Mouse (Mus musculus): ENCODE measurements at regions not wholly inside any gene's neighbourhood (a gene's known extent, or its start where the extent isn't known, plus 50 kb on each side); places are given as distances from the start of the nearest gene placed in this dataset.
A peak's percentile ranks its signal among the peaks of the same experiment; 100 is the strongest.

DNA sequence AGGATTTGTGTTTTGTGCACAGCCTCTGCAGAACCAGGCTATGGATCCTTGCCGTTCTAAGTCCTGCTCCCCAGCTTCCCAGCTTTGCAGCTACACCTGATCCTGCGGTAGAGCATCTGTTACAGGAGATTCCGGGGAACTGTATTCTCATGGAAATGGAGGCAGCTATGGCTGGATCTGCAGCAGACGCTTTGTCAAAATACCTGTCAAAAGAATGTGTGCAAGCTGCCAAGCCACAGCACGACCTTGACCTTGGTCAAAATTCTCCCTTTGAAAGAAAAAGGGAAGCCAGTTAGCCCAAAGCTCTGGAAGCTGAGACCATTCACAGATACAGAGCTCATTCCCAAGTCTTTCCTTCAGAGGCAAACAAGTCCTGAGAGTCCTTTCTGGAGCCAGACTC lies 255.3 kb downstream of the Med13l start:
- DNase-seq (ENCODE audit: low spot score in 2 of 2), result no peak

DNA sequence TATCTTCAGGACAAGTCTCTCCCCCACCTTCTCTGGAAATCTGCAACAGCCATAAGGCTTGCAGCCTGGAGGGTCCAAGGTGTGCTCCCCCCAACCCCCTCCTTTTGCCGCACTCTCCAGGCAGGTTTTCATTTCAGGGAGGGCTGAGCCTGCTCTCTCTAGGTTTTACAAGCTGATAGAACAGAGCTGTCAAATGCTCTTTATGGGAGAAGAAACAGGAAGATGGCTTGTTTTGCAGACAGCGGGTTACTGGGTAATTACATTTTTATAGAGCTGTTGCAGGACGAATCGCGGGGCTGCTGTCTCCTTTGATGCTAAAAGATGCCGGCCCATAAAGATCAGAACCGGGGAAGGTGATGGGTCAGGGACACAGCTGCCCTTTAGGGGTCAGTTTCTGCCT lies 257.8 kb downstream of the Med13l start:
- DNase-seq (ENCODE audit: low spot score in 2 of 2), result no peak

DNA sequence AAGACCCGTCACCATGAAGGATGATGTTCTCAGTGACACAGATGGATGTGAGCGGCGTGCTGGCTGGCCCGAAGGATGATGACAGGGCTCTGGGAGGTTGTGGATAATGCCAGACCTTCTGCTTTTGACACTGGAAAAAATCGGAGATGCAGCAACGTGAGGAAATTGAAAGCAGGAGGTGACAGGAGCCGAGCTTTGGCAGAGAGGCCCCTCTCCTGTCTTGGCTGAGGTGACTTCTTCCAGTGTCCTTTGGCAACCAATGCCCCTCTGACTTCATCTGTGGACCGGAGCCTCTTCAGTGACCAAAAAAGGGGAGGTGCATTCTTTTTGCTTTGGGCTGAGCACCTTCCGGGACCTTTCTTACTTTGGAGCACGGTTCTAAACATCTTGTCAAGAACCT lies 264.3 kb downstream of the Med13l start:
- DNase-seq (ENCODE audit: low spot score in 2 of 2), result no peak

DNA sequence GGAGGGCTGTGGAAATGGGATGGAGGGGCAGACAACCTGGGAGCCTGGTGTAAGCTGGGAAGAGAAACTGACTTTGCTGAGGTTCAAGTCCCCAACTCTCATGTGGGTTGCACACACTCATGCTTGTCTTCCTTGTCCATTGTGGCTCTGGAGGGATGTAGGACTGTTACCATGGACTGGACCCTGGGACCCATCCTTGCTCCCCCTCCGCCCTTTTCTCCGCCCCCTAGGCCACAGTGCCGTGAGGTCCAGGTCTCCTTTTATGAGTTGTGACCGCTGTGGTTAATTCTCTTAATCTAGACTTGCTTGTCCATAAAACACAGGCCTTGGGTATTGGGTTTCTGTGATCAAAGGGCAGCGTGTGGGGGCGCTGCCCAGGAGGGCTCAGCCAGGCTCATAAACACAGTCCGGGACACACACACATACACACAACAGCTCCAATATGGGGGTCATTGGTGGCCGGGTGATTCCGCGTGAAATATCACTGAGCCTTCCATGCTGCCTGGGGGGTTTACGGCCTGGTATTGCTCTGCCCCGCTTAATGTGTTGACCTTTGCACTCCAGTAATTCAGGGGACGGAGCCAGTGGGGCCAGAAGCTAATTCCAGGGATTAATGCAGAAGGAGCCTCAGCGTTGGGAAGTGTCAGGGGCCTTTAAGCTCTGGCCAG lies 268.7 kb downstream of the Med13l start:
- DNase-seq (ENCODE audit: low spot score in 2 of 2), result no peak

DNA sequence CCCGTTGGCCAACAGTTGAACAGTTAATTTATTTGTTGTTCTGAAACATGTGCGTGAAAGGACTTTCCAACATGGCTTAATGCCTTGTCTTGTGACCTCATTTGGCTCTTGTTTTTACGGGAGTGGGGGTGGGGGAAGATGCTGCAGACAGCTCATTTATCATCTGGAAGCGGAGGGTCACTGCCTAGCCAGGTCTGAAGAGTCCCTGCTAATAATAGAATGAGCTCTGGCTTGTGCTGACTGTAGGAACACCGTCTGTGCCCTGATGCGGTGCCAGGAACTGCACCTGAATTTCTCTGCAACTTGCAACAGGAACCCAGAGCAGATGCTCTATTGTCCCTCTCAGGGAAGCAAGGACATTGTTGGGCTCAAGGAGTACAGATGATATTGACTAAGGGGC lies 272.2 kb downstream of the Med13l start:
- DNase-seq (ENCODE audit: low spot score in 2 of 2), result no peak

DNA sequence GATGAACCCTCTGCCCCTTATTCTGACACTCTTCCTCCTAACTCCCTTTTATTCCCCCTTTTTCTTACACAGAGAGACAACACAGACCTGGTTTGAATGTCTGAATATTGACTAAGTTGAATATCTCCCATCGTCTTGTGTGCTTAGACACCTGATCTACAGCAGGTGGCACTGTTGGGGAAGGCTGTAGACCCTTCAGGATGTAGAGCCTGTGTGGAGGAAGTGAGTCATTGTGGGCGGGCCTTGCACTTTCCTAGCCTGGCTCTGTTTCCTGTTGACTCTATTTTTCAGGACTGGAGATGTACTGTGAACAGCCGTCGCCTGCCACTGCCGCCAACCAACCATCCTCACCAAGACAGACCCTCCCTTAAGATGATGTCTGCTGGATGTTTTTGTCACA lies 273.6 kb downstream of the Med13l start:
- no peak for DNase-seq (ENCODE audit: low spot score in 2 of 2)

DNA sequence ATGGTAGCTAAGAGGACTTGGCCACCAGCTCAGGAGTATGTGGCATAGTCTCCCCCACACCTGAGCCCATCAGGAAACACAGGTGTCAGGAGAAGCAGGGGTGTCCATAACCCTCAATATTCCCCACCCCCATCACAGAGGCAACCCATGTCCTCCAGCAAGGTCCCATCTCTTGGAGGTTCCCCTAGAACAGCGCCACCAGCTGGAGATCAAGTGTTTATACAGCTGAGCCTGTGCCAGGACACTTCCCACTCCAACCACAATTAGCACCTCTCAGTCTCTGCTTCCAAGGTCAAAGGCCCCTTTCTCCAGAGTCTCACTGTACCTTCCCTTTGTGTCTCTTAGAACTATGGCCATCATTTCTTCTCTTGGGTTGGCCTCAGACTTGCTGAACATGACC lies 276.5 kb downstream of the Med13l start:
- DNase-seq (ENCODE audit: low spot score in 2 of 2), result no peak

DNA sequence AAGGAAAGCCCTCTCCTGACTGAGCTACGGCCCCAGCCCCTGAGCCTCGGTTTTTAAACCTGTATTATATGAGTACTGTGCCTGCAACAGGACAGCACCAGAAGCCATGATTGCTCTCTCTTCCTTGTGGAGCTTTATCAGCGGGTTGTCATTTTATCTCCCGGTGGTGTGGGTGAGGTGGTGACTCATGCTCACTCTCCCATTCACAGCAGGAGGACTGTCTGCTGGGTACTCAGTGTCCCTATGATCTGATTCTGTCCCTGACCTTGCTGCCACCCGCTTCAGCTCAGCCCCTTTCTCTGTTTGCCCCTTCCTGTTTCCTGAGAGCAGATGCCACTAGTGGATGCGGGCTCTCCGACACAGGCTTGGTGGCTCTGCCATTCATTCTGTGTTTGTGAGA lies 277.9 kb downstream of the Med13l start:
- no peak for DNase-seq (ENCODE audit: low spot score in 2 of 2)

DNA sequence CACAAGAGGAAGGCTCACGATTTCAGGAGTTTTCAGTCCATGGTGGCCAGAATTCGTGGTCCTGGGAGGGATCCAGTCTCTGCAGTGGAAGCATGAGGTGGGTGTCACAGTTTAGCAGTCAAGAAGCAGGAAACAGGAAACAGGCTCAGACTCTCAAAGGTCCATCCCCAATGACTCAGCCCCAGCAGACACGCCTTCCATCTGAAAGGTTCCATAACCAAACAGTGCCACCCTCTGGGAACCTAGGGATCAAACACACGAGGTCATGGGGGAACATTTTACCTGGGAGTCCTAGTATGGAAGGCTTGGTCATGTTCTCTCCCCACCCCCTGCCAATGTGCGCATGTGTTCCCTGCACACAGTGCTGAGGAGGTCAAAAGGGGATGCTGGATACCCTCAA lies 279.4 kb downstream of the Med13l start:
- no peak for DNase-seq (ENCODE audit: low spot score in 2 of 2)

DNA sequence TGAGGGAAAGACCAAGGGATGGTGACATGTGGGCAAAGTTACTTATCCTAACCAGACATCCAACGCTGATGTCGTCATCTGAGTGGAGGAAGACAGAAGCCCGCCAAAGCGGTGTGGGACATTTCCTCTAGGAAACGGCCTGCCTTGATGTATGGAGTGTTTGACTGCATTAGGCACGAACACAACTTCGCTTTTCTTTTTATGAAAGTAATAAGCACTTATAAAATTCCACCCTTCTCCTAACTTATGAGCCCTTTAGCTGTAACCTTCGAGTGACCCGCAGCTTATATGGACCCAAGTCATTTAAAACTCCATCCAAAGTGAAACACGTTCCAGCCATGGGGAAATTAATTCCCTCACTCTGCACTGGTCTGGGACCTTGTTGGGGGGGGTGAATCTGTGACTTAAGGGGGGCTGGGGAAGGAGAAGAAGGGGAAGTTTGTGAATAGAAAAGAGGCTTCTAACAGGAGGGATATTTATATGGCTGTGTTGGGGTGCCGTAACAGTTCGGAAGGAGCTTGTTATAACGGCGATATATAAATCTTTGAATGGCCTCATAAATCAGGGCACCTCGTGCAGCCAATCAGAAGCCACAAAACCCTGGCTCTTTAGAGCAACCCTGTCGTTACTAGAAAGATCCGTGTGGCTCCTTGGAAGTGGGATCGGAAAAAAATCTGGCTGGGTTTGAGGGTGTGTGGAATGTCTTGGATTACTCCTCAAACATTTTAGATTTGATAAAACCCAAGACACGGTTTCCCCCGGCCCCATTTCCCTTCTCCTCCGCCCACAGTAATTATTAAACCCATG lies 280.9 kb downstream of the Med13l start:
- DNase-seq (ENCODE audit: low spot score in 2 of 2), result no peak

DNA sequence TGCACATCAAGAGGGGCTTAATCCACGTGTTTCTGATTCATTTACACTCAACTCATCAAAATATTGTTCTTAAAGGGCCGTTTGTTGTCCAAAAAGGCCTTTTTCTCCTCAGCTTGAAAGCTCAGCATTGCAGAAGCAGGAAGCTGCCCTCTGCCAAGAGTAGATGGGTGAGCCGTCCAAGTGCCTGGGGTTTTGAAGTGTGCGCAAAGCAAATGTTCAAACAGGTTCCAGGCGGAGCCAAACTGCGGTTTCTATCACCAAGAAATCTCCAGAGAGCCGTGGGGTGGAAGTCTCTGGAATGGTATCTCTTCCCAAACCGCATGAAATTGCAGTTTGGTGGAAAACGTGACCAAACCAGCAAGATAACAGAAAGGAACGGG lies 281.5 kb downstream of the Med13l start:
- no peak for DNase-seq (ENCODE audit: low spot score in 2 of 2)

DNA sequence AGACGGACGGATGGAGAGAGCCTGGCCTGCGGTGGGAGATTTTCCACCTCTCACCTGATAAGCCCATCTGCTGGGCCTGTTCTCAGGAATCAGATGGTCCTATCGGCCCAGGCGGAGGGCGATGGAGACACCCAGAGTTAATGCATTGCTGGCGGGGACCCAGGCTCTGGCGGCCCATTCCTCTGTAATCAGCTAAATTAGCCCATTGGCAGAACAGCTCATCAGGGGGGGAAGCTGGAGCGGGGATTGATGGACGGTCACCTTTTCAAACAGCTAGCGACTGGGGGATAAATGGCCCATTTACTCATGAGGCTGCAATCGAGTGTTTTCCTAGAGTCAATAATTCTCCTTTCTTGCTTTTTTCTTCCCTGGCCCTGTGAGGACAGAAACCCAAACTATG lies 296.5 kb downstream of the Med13l start:
- no peak for DNase-seq (ENCODE audit: low spot score in 2 of 2)

DNA sequence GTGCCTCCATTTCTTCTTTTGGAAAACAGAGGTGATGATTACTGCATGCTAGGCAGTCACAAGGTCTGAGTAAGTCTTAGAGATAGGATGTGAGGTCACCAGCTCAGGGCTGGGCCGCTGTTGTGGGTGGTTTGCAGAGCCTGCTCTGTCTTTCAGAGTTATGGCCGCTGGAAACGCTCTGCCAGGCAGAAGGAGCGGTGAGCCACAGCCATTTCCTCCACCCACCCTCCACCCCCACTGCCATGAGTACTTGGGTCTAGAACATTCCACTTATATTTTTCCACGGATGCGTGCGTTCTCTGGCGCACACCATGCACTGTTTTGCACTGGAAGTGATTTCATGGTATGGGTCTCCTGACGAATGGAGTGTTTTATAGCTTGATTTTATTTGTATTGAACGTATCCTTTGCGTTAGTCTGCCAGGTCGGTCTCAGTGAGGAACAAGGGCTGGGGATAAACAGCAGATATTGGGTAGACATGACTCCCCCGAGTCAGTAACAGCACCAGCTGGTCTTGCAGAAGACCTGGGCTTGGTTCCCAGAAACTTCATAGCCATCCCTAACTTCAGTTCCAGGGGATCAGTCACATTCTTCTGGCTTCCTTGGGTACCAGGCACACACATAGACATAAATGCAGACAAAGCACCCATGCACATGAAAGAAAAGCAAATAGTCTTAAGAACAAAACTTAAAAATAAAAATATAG lies 300.8 kb downstream of the Med13l start:
- peak; percentile 6 to 20 for DNase-seq (ENCODE audit: low spot score in 2 of 2)

DNA sequence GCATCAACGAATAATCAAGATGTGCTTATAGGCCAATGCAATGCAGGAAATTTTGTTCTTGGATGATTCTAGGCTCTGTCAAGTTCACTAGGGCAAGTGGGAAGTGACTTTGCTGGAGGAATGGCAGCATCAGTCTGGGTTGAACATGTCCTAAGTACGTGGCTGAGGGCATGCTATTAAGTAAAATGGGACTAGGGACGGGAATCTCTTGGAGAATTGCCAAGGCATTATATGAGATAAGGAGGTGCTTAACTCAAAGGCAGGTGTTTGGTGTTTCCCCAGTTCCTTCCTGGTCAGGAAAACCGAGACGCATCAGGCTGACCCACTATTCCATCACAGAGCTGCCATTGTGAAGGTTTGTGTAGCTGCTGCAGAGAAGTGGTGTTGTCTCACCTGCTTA lies 307.0 kb downstream of the Med13l start:
- DNase-seq (ENCODE audit: low spot score in 2 of 2), result no peak

DNA sequence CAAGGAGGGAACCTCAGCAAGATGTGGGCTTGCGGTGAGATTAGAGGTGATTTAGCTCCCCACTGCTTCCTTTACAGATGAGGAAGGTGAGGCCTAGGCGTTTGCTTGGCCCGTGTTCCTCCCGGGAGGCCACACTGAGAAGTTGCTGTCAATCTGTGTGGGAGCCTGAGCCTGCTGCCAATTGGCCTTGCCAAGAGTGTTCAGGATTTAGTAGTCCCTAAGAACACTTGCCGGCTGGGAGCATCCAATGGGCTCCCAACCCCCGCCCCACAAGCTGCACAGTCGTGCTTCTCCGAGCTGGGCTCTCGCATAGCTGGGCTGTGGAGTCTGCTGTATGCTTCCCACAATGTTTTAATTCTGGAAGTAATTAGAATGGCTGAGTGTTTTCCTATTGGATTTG lies 308.9 kb downstream of the Med13l start:
- peak; percentile 17 to 23 for DNase-seq (ENCODE audit: low spot score in 2 of 2)

DNA sequence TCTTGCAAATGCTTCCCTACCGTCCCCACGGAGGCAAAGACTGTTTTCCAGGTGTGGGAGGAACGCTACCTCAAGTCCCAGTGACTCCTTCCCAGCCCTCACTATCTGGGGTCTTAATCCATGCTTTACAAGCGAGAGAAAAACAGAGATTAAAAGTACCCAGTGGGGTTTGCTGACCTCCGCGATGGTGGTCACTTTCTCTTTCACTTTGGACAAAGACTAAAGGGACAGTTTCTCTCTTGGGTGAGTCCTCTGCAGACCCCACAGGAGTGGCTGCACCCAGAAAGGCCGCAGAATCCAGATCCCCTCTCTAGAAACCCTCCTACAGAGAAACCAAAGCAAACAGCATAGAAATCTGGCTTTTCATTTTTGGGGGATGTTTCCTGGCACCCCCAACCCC lies 313.4 kb downstream of the Med13l start:
- DNase-seq (ENCODE audit: low spot score in 2 of 2), result no peak

DNA sequence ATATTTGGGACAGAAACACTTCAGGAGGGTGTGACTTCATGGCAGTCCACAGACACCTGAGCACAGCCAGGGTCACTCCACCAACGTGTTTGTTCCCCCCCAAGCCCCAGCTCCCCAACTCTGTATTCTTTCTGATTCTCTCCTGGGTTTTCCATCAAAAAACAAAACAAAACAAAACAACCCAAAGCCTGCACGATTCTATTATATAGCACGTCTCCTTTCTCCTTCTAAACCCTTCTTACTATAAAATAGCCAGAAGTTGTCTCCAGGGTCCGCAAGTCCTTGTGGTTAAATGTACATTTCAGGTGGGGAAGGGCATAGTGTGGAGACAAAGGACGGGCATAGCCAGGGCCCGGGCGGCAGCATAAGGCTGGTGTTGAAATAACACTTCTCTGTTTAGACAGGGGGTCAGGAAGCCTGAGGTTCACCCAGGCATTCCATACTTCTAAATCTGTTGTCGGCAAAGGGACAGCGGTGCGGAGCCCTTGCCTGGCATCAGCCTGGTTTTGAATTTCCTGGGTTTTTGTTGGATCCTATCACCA lies 314.7 kb downstream of the Med13l start:
- DNase-seq (ENCODE audit: low spot score in 2 of 2), result no peak

DNA sequence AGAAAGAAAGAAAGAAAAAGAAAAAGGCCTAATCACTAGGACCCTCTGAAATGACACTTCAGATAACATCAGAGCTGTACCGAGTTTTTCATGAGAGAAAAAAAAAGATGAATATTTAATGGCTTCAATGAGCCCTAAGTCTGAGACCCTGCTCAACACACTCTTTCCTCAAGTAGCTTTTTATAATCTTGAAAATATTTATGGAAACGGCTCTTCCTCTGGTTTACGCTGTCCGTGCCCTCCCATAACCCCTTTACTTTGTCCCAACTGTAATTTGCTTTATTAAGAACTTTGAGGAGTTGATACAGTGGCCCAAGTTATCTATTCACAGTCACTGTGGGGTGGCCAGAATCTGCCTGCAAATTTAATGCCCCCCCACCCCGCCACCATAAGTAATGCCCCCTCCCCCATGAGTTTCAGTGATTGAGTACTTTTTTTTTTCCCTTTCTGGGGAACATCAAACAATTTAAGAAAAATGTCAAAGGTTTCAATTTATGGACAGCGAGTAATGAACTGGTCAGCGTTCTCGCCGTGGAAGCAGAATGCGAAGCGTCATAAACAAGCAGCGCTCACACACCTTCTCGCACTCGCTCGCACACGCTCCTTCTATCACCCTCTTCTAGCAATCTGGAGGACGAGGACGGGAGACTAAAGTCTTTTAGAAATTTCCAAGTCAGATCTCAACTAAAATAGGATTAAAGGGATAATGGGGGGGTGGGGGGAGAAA lies 316.3 kb downstream of the Med13l start:
- DNase-seq (ENCODE audit: low spot score in 2 of 2), result no peak

DNA sequence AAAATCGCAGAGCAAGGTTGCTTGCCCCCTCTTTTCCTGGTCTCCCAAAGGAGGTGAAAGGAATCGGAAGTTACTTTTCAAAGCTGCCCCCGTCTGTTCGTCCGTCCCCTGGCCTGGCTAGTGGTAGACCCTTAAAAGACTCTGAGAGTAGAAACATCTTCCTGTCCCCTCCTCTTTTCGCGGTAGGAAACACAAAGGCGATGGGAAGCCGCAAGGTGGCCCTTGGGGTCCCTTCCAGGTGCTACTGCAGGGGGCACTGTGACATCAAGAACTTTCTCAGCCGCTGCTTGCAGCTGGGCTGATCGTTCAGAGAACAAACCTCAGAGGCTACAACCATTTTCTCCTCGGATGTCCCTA lies 316.8 kb downstream of the Med13l start:
- no peak for DNase-seq (ENCODE audit: low spot score in 2 of 2)

DNA sequence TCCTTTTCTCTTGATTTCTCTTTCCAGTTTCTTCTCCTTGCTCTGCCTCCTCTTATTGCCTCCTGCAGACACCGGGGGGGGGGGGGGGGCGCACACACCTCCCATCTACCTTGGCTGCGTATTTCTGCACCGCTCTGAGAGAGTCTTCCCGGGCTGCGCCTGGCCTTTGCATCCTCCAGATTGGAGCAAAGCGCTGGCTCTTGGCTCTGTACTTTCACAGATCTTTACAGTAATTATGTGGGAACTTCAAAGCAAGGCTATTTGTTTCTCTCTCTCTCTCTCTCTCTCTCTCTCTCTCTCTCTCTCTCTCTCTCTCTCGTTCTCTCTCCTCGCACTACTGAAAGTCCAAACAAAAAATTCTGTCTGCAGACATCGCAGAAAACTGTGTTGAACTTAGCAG lies 317.4 kb downstream of the Med13l start:
- no peak for DNase-seq (ENCODE audit: low spot score in 2 of 2)

DNA sequence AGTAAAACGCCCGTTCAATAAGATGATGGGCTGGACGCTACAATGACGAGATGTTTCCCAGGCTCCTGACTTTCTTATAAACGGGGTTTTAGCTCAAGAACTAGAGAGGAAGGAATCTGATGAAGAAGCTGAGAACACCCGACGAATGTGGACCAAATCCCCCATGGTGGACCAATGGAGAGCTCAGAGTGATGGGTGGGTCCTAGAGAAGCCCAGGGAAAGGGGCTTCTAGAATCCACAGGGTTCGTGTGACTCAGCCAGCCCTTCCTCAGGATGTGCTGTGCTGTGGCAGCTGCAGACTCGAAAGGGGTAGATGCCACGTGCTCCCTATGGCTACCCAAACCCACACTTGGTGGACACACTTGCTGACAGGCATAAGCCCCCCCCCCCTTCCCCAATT lies 318.2 kb downstream of the Med13l start:
- DNase-seq (ENCODE audit: low spot score in 2 of 2), result no peak

Measured in layer of hippocampus, adult 8-10 months (tissue).